ENCODE assay signal across 8 mouse cellular contexts in the genomic region with DNA sequence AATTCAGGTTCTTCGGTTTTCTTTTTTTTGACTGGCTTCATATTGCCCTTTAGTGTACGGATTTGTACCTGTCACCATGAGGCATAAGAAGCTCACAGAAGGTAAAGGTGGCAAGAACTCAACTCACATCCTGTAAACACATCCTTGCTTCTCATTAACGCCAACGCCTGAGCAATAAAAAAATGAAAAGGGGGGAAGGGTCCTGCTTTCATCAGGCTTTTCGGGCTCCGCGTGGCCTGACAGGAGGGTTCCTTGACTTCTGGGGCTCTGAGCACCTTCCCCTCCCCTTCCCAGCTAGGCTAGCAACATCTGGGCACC. TPM values are rescaled to one million over a fixed set of nuclear protein-coding genes. Genes with fewer than 3 reads are reported as not detected.
DNase-seq lines count a peak whose midpoint lies in the region; ATAC-seq and TF ChIP-seq lines count a peak whose summit lies in the region.

No protein-coding gene starts in this region.

- TF ChIP-seq EP300 in stomach, postnatal 0 days (optimal IDR thresholded peaks at IDR 0.05): no peak

- TF ChIP-seq CTCF in testis, adult 2 months (IDR thresholded peaks at IDR 0.05; ENCODE audit: control insufficient read depth, insufficient read depth, insufficient replicate concordance, low read depth, low read length): no peak
- TF ChIP-seq CTCF in stomach, postnatal 0 days (IDR thresholded peaks at IDR 0.05; ENCODE audit: low read depth): no peak

- DNase-seq in embryo, embryonic 11.5 days (ENCODE audit: low read depth, low spot score): peak; percentile 29
- no peak for DNase-seq in embryo, embryonic 9.5 days (ENCODE audit: extremely low spot score)
- DNase-seq in testis, postnatal 14 days (ENCODE audit: low spot score): no peak
- DNase-seq in stomach, postnatal 0 days (ENCODE audit: low spot score): no peak
- no peak for DNase-seq in right cerebral cortex, adult 2 months (ENCODE audit: low spot score in 2 of 2)
- DNase-seq in layer of hippocampus, adult 9-11 months: no peak

- peak overlapping the region; percentile 92 for H3K4me3 ChIP-seq in testis, adult 2 months (ENCODE audit: control insufficient read depth, low read depth, low read length)
- peak overlapping the region; percentile 62 for H3K4me3 ChIP-seq in limb, embryonic 15.5 days
- peak overlapping the region; percentile 78 for H3K4me3 ChIP-seq in stomach, postnatal 0 days (ENCODE audit: low read depth, low read length)

- H3K9ac ChIP-seq in limb, embryonic 15.5 days: no peak overlapping the region
- H3K9ac ChIP-seq in stomach, postnatal 0 days (ENCODE audit: low read length): peak overlapping the region; percentile 70

- no peaks in the 10 kb centered on the region for H3K9me3 ChIP-seq in limb, embryonic 15.5 days
- no peaks in the 10 kb centered on the region for H3K9me3 ChIP-seq in stomach, postnatal 0 days (ENCODE audit: control insufficient read depth, low read length)

- H3K4me1 ChIP-seq in testis, adult 2 months (ENCODE audit: control insufficient read depth, insufficient read depth, low read length): peaks cover 8% of the 10 kb centered on the region
- H3K4me1 ChIP-seq in limb, embryonic 15.5 days: peaks cover 8% of the 10 kb centered on the region; the same call in 1 of the 2 replicates
- H3K4me1 ChIP-seq in stomach, postnatal 0 days (replicated peaks; ENCODE audit: control insufficient read depth, insufficient read depth): no peaks in the 10 kb centered on the region

- 10% methylated on average over 7 of the region's 7 CpGs for WGBS in limb, embryonic 15.5 days
- WGBS in stomach, postnatal 0 days: 23% methylated on average over 7 of the region's 7 CpGs

- peak overlapping the region; percentile 14; the same call in 1 of the 2 replicates for H3K27ac ChIP-seq in testis, adult 2 months (ENCODE audit: control insufficient read depth, insufficient read depth, low read depth, low read length)
- H3K27ac ChIP-seq in limb, embryonic 15.5 days: no peak overlapping the region
- no peak overlapping the region for H3K27ac ChIP-seq in stomach, postnatal 0 days (replicated peaks)

- no peak for TF ChIP-seq POLR2A in testis, adult 2 months (IDR thresholded peaks at IDR 0.05; ENCODE audit: control insufficient read depth, low read depth, low read length)

- ATAC-seq in limb, embryonic 15.5 days (ENCODE audit: insufficient number of reproducible peaks, low FRiP score, low TSS enrichment, low read depth): no peak
- no peak for ATAC-seq in stomach, postnatal 0 days (ENCODE audit: low FRiP score, low TSS enrichment)

- H3K36me3 ChIP-seq in testis, adult 2 months (ENCODE audit: control insufficient read depth, insufficient read depth, low read length): no peaks in the 10 kb centered on the region
- H3K36me3 ChIP-seq in limb, embryonic 15.5 days: no peaks in the 10 kb centered on the region
- H3K36me3 ChIP-seq in stomach, postnatal 0 days (ENCODE audit: control insufficient read depth, insufficient read depth, low read length): no peaks in the 10 kb centered on the region

- H3K4me2 ChIP-seq in limb, embryonic 15.5 days: peak overlapping the region; percentile 99
- peak overlapping the region; percentile 99 for H3K4me2 ChIP-seq in stomach, postnatal 0 days (replicated peaks; ENCODE audit: low read depth)

- H3K27me3 ChIP-seq in testis, adult 2 months (ENCODE audit: control insufficient read depth, insufficient read depth, low read length): no peaks in the 10 kb centered on the region
- peaks cover 11% of the 10 kb centered on the region; the same call in 1 of the 2 replicates for H3K27me3 ChIP-seq in limb, embryonic 15.5 days
- no peaks in the 10 kb centered on the region for H3K27me3 ChIP-seq in stomach, postnatal 0 days (ENCODE audit: control insufficient read depth, insufficient read depth, low read length)

RNA-seq across cellular contexts. Expression of gene Zdhhc23, which starts 0.6 kb away (rescaled TPM):
- polyA plus RNA-seq in testis, adult 2 months (2012; rRNA removed): 1.0 and 1.3 TPM in 2 replicates
- 0.47 and 1.2 TPM in 2 replicates for polyA plus RNA-seq in limb, embryonic 15.5 days (2015; fragmentation: Nextera tagmentation; extraction: Ambion mirVana)
- polyA plus RNA-seq in stomach, postnatal 0 days (2015; fragmentation: Nextera tagmentation; extraction: Ambion mirVana): 2.4 and 2.5 TPM in 2 replicates

RNA-seq across cellular contexts. Expression of gene Qtrt2, which starts 52.4 kb away (rescaled TPM):
- 9.9 and 11.0 TPM in 2 replicates for polyA plus RNA-seq in testis, adult 2 months (2012; rRNA removed)
- polyA plus RNA-seq in limb, embryonic 15.5 days (2015; fragmentation: Nextera tagmentation; extraction: Ambion mirVana): 26.8 and 27.3 TPM in 2 replicates
- 10.9 and 11.0 TPM in 2 replicates for polyA plus RNA-seq in stomach, postnatal 0 days (2015; fragmentation: Nextera tagmentation; extraction: Ambion mirVana)
